Mouse (Mus musculus) adrenal gland (tissue): Measurements from ENCODE around the gene Ntrk3.

Source experiments
- intact Hi-C: fragments of 180-260 bp; cut with DNase I; formaldehyde crosslinking; loops from one replicate; pipeline ENCODE4 v1.15.1; 2025

The Ntrk3 gene

DNA sequence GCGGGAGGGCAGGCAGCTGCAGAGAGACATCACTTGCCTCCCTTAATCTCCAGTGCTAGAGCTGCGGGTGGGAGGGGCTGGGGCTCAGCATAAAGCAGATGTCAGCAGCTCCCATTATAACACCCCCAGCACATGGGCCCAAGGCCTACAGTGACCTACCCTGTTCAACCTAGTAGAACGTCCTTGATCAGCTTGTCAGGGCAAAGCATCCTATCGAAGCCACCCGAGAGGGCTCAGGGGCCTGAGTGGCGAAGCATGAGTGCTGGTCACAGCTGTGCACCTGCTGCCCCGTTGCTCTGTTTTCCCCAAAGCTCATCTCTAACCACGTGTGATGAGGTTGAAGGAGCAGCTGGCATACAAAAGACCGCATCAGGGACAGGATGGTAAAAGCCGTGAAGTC, 191.3 kb downstream of the Ntrk3 start:
- intact Hi-C loops, result no loop called here

DNA sequence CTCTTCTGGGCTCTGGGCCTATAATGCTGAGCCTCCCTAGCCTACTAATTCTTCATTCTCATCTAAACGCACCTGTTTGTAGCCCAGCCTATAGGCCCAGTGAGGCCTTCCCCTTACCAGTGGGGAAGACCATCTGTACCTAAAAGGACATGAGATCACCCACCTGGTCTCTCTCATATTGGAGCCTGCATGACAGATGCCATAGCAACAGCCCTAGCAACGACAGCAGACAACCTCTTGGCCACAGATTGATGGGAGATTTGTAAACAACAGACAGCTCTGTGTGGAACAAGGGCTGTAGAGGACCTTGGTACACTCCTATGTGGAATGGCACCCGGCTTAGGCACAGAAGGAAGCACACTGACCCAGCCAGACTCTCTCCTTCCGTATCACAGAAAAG, 195.3 kb downstream of the Ntrk3 start:
- intact Hi-C loops, result no loop called here

DNA sequence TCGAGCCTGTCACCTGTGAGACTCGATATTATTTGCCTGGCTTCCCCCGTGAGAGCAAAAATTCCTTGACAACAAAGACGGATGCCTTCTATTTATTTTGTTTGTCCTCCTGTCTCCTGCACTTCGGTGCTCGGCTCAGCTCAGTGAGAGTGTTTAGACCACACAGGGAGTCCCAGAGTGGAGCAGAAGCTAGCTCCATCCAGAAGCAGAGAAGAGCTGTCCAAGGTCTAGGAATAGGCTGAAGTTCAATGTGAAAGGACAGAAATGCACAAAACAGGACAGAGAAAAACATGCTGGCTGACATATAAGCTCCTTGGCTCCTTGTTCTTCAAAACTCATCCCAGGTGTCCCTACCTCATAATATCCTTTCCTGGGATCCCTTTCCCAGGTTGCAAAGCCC, 207.5 kb downstream of the Ntrk3 start:
- intact Hi-C loops, result no loop called here

DNA sequence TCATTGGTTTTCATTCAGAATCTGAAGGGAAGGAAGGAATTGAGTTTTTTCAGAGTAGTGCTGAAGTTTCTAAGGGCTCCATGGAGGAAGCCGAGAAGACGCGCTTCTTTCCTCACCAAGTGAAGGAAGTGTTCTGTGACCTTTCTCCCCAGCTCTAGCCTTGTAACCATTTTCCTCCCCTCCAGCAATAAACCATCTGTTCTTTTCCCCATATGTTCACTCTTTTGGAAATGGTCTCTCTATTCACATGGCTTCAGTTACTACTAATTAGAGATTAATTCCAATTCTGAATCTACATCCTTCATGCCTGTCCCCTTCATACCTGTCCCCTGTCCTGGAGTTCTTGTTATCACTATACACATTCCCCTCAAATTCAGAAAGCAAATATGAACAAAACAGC, 209.8 kb downstream of the Ntrk3 start:
- intact Hi-C loops, result no loop called here

DNA sequence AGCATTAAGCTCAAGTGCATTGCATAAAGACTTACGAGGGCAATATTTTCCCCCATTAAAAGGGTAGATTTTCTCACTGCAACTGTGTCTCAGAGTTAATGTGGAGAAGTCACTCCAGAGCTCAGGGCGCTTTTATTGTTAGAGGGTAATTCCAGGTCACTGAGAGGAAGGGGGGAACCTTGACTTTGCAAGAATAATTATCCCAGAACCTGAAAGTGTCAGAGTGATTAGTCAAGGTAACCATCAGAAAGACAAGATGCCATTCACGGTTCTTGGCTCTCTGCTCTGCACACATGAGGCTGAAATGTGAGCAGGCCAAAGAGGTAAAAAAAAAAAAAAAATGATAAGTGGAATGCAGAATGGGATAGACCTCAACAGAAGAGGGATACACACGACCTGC, 210.2 kb downstream of the Ntrk3 start:
- intact Hi-C loops, result no loop called here

- intact Hi-C loops, result no loop called here
Observed at GRCm38 (mm10) chr7:78520243-78520927, 217.4 kb downstream of the Ntrk3 start.

DNA sequence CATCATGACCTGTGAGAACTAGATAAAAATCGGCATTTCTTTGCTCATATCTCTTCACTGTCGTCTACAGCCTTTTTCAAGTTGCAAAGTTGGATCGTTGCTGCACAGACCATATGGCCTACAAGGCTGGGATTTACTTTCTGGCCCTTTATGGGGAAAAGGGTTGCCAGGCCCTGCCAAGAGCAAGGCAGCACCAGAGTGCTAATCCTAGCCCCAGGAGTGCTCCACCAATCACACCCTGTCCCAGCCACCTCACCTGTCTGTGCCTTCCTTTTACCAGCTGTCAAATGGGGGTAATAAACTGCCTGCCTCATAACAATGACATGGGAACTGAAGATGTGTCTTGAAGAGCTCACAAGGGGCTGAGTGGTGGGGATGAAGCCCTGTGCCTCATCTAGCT, 218.1 kb downstream of the Ntrk3 start:
- intact Hi-C loops, result no loop called here

- intact Hi-C loops, result no loop called here
Observed at GRCm38 (mm10) chr7:78518760-78519363, 218.9 kb downstream of the Ntrk3 start.

DNA sequence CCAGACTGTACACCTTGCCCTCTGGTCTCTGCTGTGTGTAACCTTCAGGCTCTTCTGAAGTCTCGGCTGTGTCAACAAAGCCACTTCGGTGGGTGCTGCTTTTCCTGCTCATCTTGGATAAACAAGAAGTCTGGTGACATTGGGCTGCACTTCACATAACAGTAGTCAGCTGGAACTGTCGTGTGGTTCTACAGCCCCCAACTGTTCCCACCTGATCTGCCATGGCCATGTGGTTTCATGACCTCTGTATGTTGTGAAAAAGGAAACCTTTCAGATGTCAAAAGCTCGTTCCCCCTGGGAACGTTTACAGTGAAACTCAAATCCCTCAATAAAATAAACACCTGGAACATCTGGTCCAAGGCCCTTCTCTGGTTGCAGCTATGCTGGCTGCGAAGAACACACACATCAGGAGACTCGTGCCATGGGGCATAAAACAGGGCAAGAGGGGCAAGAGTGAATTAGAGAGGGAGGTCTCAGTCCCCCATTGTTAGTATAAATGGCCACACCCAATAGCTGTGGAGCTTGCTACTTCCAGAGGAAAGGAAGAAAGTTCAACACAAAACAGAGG, 222.7 kb downstream of the Ntrk3 start:
- intact Hi-C loops, result no loop called here

- intact Hi-C loops, result no loop called here
Observed at GRCm38 (mm10) chr7:78507032-78507611, 230.7 kb downstream of the Ntrk3 start.

DNA sequence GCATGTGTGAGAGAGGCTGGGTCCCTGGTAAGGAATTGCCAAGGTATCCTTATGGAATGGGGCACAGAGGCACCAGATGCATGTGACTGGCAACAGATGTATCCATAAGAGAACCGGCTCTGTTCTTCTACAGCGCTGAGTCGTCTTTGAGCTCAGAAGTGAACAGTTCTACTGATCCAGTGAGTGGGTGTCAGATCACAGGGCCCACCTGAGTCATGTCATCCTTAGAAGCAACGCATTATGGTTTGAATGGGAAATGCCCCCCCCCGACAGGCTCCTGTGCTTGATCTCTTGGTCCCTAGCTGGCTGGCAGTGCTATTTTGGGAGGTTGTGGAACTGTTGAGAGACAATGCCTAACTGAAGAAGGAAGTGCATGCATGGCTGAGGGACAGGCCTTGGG, 236.9 kb downstream of the Ntrk3 start:
- intact Hi-C loops, result no loop called here

- intact Hi-C loops, result no loop called here
Observed at GRCm38 (mm10) chr7:78499970-78500369, 237.8 kb downstream of the Ntrk3 start.

GRCm38 (mm10) chr7:78498356-78498755, 239.5 kb downstream of the Ntrk3 start:
- intact Hi-C loops, result no loop called here

DNA sequence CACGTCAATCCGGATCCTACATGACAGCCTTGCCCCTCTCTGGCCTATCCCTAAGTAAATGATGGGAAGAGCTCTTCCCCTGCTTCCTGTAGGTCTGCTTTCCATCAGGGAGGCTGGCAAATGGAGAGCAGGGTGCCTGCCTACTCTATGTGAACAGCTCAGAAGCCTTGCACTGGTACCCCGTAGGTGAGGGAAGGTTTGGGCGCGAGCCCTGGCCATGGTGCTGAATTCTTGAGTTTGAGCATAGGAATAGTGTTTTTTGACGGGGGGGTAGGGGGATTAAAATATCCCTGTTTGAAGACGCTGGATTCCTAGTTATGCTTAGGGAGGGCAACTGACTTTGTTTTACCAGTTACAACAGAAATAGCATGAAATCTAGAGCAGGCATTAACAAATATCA, 240.0 kb downstream of the Ntrk3 start:
- intact Hi-C loops, result no loop called here

DNA sequence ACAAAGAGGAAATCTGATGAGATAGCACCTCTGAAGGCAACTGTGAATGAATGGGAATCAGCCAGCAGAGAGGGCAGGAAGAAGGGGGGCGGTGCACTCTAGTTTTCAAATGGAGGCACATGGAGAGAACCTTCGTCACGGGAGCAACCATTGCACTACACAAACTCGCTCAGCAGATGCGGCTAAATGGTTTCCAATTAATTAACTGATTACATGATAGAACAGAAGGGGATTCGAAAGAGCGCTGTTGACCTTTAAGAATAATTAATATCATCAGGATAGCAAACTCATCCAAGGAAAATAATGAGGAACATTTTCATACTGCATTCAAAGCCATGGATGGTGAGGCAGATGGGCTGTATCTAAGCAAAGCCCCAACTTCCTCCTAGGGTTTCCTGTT, 244.2 kb downstream of the Ntrk3 start:
- intact Hi-C loops, result no loop called here

DNA sequence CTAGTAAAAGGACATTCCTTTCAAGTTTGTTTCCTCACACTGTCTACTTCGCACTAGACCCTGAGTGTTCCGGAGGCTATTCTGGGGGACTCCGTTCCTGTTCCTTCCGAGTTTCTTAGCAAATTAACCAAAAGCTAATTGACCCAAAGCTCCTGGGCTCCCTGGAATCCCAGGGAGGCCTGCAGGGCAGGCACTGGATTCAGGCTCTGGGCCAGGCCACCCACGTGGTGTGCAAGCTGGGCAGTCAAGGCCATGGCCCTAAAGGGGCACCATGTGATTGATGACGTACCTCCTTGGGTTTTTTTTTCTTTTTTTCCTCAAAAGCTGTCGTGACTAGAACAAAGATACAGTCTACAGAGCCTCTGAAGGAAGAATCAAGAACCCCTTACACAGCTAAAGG, 246.6 kb downstream of the Ntrk3 start:
- intact Hi-C loops, result no loop called here

DNA sequence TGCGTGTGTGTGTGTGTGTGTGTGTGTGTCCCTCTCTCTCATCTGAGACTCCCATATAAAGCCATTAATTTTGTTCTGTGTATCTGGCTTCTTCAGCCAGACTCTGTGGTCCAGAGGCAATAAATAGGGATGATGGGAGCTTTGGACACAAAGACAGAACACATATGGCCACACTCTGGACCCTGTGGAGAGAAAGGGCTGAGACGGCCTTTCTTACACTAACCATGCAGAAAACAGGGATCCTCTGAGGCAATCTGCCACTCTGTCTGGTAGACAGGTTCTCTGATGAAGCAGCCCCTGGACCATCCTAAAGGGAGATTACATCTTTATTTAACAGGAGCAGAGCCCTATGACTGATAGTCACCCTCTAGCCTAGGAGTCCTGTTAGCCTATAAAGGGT, 253.5 kb downstream of the Ntrk3 start:
- intact Hi-C loops, result no loop called here

GRCm38 (mm10) chr7:78483729-78484128, 254.1 kb downstream of the Ntrk3 start:
- intact Hi-C loops, result no loop called here

GRCm38 (mm10) chr7:78483061-78483460, 254.8 kb downstream of the Ntrk3 start:
- intact Hi-C loops, result no loop called here

DNA sequence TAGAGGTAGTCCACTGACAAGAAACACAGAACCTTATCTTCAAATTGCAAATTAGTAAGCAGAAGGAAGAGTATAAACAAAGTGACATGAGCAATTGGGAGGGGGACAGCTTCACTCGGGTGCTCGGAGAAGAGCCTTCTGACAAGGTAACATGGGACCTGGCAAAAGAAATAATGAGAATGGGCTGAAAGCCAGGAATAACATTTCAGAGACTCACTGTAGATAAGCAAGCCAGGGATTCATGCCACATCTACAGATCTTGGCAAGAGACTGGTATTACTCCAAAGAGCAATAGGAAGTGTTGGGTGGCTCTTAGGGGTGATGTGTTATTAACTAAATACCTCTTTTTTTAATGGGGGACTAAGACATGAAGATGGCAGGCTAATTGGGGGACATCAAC, 258.9 kb downstream of the Ntrk3 start:
- intact Hi-C loops, result no loop called here

- intact Hi-C loops, result no loop called here
Observed at GRCm38 (mm10) chr7:78471755-78472154, 266.1 kb downstream of the Ntrk3 start.

GRCm38 (mm10) chr7:78471270-78471669, 266.5 kb downstream of the Ntrk3 start:
- intact Hi-C loops, result no loop called here

DNA sequence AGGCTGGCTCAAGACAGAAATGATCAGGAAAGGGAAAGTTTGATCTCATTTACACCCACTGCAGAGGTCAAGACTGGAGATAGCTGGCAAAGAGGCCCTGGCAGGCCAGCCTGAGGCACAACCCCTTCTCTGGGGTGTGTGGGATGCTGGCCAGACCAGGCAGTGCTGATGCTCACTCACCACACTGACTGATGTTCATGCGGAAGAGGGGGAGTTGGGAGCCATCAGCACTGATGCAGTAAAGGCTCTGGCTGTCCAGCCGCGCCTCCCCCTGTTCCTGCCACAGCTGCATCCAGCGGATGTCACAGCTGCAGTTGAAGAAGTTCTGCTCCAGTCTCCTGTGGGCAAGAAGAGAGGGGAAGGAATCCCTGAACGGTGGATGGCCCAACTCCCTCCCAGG, 275.2 kb downstream of the Ntrk3 start:
- intact Hi-C loops, result no loop called here
